Mouse (Mus musculus): ENCODE measurements at regions not wholly inside any gene's neighbourhood (a gene's known extent, or its start where the extent isn't known, plus 50 kb on each side); places are given as distances from the start of the nearest gene placed in this dataset.
A peak's percentile ranks its signal among the peaks of the same experiment; 100 is the strongest.

DNA sequence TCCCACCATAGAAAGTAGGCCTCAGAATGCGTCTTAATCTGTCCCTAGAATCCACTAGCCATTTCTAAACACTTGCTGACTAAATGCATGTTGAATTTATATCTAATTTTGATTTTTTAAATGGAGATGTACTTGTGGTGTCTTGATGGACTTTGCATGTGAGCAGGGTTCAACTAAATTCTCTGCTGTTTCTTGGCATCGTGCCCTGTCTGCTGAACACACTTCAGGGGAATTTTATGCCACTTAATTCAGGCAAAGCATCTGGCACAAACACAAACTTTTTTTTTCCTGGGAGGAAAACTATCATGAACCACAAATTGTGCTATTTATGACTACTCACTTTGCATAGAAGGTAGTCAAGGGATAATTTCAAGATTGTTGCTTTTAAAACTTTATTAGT is 87.7 kb downstream of the Stc2 start:
- Histone ChIP-seq H3K4me2 (replicated peaks; ENCODE audit: low read depth, low read length) (no peak overlapping the region), H3K4me1 (ENCODE audit: control insufficient read depth, insufficient read depth, low read length) (no peaks in the 10 kb centered on the region), H3K9me3 (ENCODE audit: control insufficient read depth, low read length) (no peaks in the 10 kb centered on the region), H3K4me3 (ENCODE audit: low read length) (no peak overlapping the region), H3K36me3 (ENCODE audit: control insufficient read depth, insufficient read depth, low read length) (no peaks in the 10 kb centered on the region), H3K9ac (ENCODE audit: low read depth, low read length) (no peak overlapping the region), H3K27ac (ENCODE audit: low read depth, low read length) (no peak overlapping the region), H3K27me3 (ENCODE audit: control insufficient read depth, insufficient read depth, low read length) (no peaks in the 10 kb centered on the region)
- no peak for ATAC-seq (ENCODE audit: low FRiP score, low TSS enrichment)
- WGBS = 76% methylated on average over 2 of the region's 2 CpGs

- Histone ChIP-seq H3K27me3 (ENCODE audit: control insufficient read depth, insufficient read depth, low read length) (no peaks in the 10 kb centered on the region), H3K9ac (ENCODE audit: low read depth, low read length) (no peak overlapping the region), H3K27ac (ENCODE audit: low read depth, low read length) (no peak overlapping the region), H3K4me2 (replicated peaks; ENCODE audit: low read depth, low read length) (no peak overlapping the region), H3K9me3 (ENCODE audit: control insufficient read depth, low read length) (no peaks in the 10 kb centered on the region), H3K4me1 (ENCODE audit: control insufficient read depth, insufficient read depth, low read length) (no peaks in the 10 kb centered on the region), H3K36me3 (ENCODE audit: control insufficient read depth, insufficient read depth, low read length) (no peaks in the 10 kb centered on the region), H3K4me3 (ENCODE audit: low read length) (no peak overlapping the region)
- 30% methylated on average over 2 of the region's 2 CpGs for WGBS
- ATAC-seq (ENCODE audit: low FRiP score, low TSS enrichment) = 0 out of 2 replicates have a peak, but pooled peaks have one; percentile 46
Measured at GRCm38 (mm10) chr11:31248467-31248866, 66.2 kb upstream of the Gm17332 start.

Data from kidney, embryonic 14.5 days (tissue).